Mouse (Mus musculus): ENCODE measurements around the gene Gdap1l1.

GRCm38 (mm10) chr2:163404037-163404815 is 34.0 kb upstream of the Gdap1l1 start:
- TF ChIP-seq CTCF (IDR thresholded peaks at IDR 0.05; ENCODE audit: insufficient read depth, low read depth, low read length) (no peak), POLR2A (IDR thresholded peaks at IDR 0.05; ENCODE audit: insufficient read depth, low read depth, low read length) (no peak)
